Mouse (Mus musculus) limb, embryonic 15.5 days (tissue): ENCODE data around the gene Msrb3. TPM values are rescaled to one million over a fixed set of nuclear protein-coding genes. Genes with fewer than 3 reads are reported as not detected.

Source experiments
- ATAC-seq: fragments of 200-750 bp; cut with Nextera tagmentation; 2 replicates; pipeline ENCODE4 v1.8.0; 2017; ENCODE audit warnings: low read depth, moderate TSS enrichment; ENCODE audit not compliant: insufficient number of reproducible peaks, low FRiP score, low TSS enrichment
- H3K27ac ChIP-seq: fragments of 300-500 bp; sonication (generic); 2 replicates; pipeline ENCODE4 v1.5.1; 2015; ENCODE audit warnings: moderate library complexity, mild to moderate bottlenecking, inconsistent platforms
- H3K27me3 ChIP-seq: fragments of 300-500 bp; sonication (generic); 2 replicates; pipeline ENCODE4 v1.6.1; 2015; ENCODE audit warnings: inconsistent platforms
- H3K36me3 ChIP-seq: fragments of 300-500 bp; sonication (generic); 2 replicates; pipeline ENCODE4 v1.6.1; 2015; ENCODE audit warnings: inconsistent platforms
- H3K4me1 ChIP-seq: fragments of 300-500 bp; sonication (generic); 2 replicates; pipeline ENCODE4 v1.6.1; 2015; ENCODE audit warnings: inconsistent platforms
- H3K4me2 ChIP-seq: fragments of 300-500 bp; sonication (generic); 2 replicates; pipeline ENCODE4 v1.6.1; 2015; ENCODE audit warnings: mild to moderate bottlenecking, inconsistent platforms
- H3K4me3 ChIP-seq: fragments of 300-500 bp; sonication (generic); 2 replicates; pipeline ENCODE4 v1.5.1; 2015; ENCODE audit warnings: mild to moderate bottlenecking, inconsistent platforms
- H3K9ac ChIP-seq: fragments of 300-500 bp; sonication (generic); 2 replicates; pipeline ENCODE4 v1.6.1; 2015; ENCODE audit warnings: inconsistent platforms
- H3K9me3 ChIP-seq: fragments of 300-500 bp; sonication (generic); 2 replicates; pipeline ENCODE4 v1.6.1; 2016; ENCODE audit warnings: inconsistent platforms
- WGBS: fragments of 180-500 bp; shearing (Covaris S2); methylation state at CpG from one replicate; pipeline ENCODE4 v1.1.7; 2015; 5-methylcytosine and 5-hydroxymethylcytosine counted together
- polyA plus RNA-seq: library from polyadenylated mRNA; unstranded; fragments of >200 nt; fragmentation: Nextera tagmentation; extraction: Ambion mirVana; gene quantifications from 2 replicates; pipeline ENCODE4 v1.2.1, GENCODE M21; 2015

Msrb3 gene
- polyA plus RNA-seq, 1 experiment from 2014 or later, result 16.9 TPM

GRCm38 (mm10) chr10:120875672-120876463 lies 23.0 kb downstream of the Msrb3 start:
- Histone ChIP-seq H3K27me3 (no peaks in the 10 kb centered on the region), H3K4me1 (peaks cover 43% of the 10 kb centered on the region), H3K36me3 (no peaks in the 10 kb centered on the region), H3K9ac (no peak overlapping the region), H3K4me2 (peak overlapping the region; percentile 36), H3K9me3 (no peaks in the 10 kb centered on the region), H3K27ac (peak overlapping the region; percentile 71), H3K4me3 (0 out of 2 replicates have a peak overlapping the region, but pooled peaks have one; percentile 10)
- WGBS, result 21% methylated on average over 26 of the region's 26 CpGs
- peak; percentile 76; the same call in 1 of the 2 replicates for ATAC-seq

GRCm38 (mm10) chr10:120874261-120874660 lies 24.6 kb downstream of the Msrb3 start:
- no peak overlapping the region for H3K27ac ChIP-seq
- H3K4me3 ChIP-seq, result no peak overlapping the region
- peaks cover 43% of the 10 kb centered on the region for H3K4me1 ChIP-seq
- no peak overlapping the region for H3K4me2 ChIP-seq
- 36% methylated on average over 12 of the region's 12 CpGs for WGBS
- no peak for ATAC-seq
- 0 out of 2 replicates have a peak, but pooled peaks cover 4% of the 10 kb centered on the region for H3K27me3 ChIP-seq
- no peaks in the 10 kb centered on the region for H3K9me3 ChIP-seq
- H3K9ac ChIP-seq, result no peak overlapping the region
- no peaks in the 10 kb centered on the region for H3K36me3 ChIP-seq

- H3K9ac ChIP-seq, result no peak overlapping the region
- H3K9me3 ChIP-seq, result no peaks in the 10 kb centered on the region
- no peak overlapping the region for H3K27ac ChIP-seq
- 0 out of 2 replicates have a peak, but pooled peaks cover 4% of the 10 kb centered on the region for H3K27me3 ChIP-seq
- H3K4me3 ChIP-seq, result no peak overlapping the region
- H3K36me3 ChIP-seq, result no peaks in the 10 kb centered on the region
- WGBS, result 37% methylated on average over 8 of the region's 8 CpGs
- no peak overlapping the region for H3K4me2 ChIP-seq
- peaks cover 43% of the 10 kb centered on the region for H3K4me1 ChIP-seq
- no peak for ATAC-seq
Measured at GRCm38 (mm10) chr10:120873646-120874201, 25.2 kb downstream of the Msrb3 start.

GRCm38 (mm10) chr10:120872483-120872862 lies 26.4 kb downstream of the Msrb3 start:
- H3K4me1 ChIP-seq, result peaks cover 43% of the 10 kb centered on the region

GRCm38 (mm10) chr10:120871630-120872482 lies 27.0 kb downstream of the Msrb3 start:
- H3K4me3 ChIP-seq, result peak overlapping the region; percentile 29
- H3K4me2 ChIP-seq, result peak overlapping the region; percentile 51
- H3K27me3 ChIP-seq, result 0 out of 2 replicates have a peak, but pooled peaks cover 4% of the 10 kb centered on the region
- no peak overlapping the region for H3K27ac ChIP-seq
- no peaks in the 10 kb centered on the region for H3K36me3 ChIP-seq
- WGBS, result 30% methylated on average over 22 of the region's 22 CpGs
- peaks cover 41% of the 10 kb centered on the region for H3K4me1 ChIP-seq
- no peak for ATAC-seq
- H3K9ac ChIP-seq, result no peak overlapping the region
- H3K9me3 ChIP-seq, result no peaks in the 10 kb centered on the region

More at GRCm38 (mm10) chr10:120872483-120872862, 26.4 kb downstream of the Msrb3 start:
- Histone ChIP-seq H3K9me3 (no peaks in the 10 kb centered on the region), H3K36me3 (no peaks in the 10 kb centered on the region), H3K27me3 (0 out of 2 replicates have a peak, but pooled peaks cover 4% of the 10 kb centered on the region), H3K4me3 (peak overlapping the region; percentile 29), H3K9ac (no peak overlapping the region), H3K4me2 (peak overlapping the region; percentile 51), H3K27ac (no peak overlapping the region)
- under 1% methylated on average over 13 of the region's 13 CpGs for WGBS
- no peak for ATAC-seq

- Histone ChIP-seq H3K9ac (no peak overlapping the region), H3K36me3 (no peaks in the 10 kb centered on the region), H3K27me3 (0 out of 2 replicates have a peak, but pooled peaks cover 4% of the 10 kb centered on the region), H3K4me3 (no peak overlapping the region), H3K4me2 (no peak overlapping the region), H3K9me3 (no peaks in the 10 kb centered on the region), H3K4me1 (peaks cover 35% of the 10 kb centered on the region), H3K27ac (no peak overlapping the region)
- no peak for ATAC-seq
- 66% methylated on average over 14 of the region's 14 CpGs for WGBS
Measured at GRCm38 (mm10) chr10:120871096-120871495, 27.8 kb downstream of the Msrb3 start.

- Histone ChIP-seq H3K4me2 (no peak overlapping the region), H3K4me3 (no peak overlapping the region), H3K27ac (no peak overlapping the region), H3K27me3 (0 out of 2 replicates have a peak, but pooled peaks cover 4% of the 10 kb centered on the region), H3K9ac (no peak overlapping the region), H3K36me3 (no peaks in the 10 kb centered on the region), H3K4me1 (peaks cover 26% of the 10 kb centered on the region), H3K9me3 (no peaks in the 10 kb centered on the region)
- 84% methylated on average over 22 of the region's 22 CpGs for WGBS
- no peak for ATAC-seq
Measured at GRCm38 (mm10) chr10:120869241-120869775, 29.6 kb downstream of the Msrb3 start.

- Histone ChIP-seq H3K9me3 (no peaks in the 10 kb centered on the region), H3K4me2 (no peak overlapping the region), H3K27ac (no peak overlapping the region), H3K36me3 (no peaks in the 10 kb centered on the region), H3K4me3 (no peak overlapping the region), H3K27me3 (no peaks in the 10 kb centered on the region), H3K9ac (no peak overlapping the region), H3K4me1 (peaks cover 4% of the 10 kb centered on the region; the same call in 1 of the 2 replicates)
- 10% methylated on average over 9 of the region's 9 CpGs for WGBS
- ATAC-seq, result 0 out of 2 replicates have a peak, but pooled peaks have one; percentile 44
Measured at GRCm38 (mm10) chr10:120864446-120864845, 34.5 kb downstream of the Msrb3 start.

GRCm38 (mm10) chr10:120861674-120862073 lies 37.2 kb downstream of the Msrb3 start:
- Histone ChIP-seq H3K9ac (no peak overlapping the region), H3K27me3 (no peaks in the 10 kb centered on the region), H3K27ac (no peak overlapping the region), H3K4me1 (peaks cover 24% of the 10 kb centered on the region), H3K4me2 (no peak overlapping the region), H3K36me3 (no peaks in the 10 kb centered on the region), H3K4me3 (no peak overlapping the region), H3K9me3 (no peaks in the 10 kb centered on the region)
- 93% methylated on average over 12 of the region's 12 CpGs for WGBS
- ATAC-seq, result no peak

GRCm38 (mm10) chr10:120861194-120861593 lies 37.7 kb downstream of the Msrb3 start:
- H3K27me3 ChIP-seq, result no peaks in the 10 kb centered on the region
- no peak overlapping the region for H3K27ac ChIP-seq
- no peak overlapping the region for H3K4me3 ChIP-seq
- H3K36me3 ChIP-seq, result no peaks in the 10 kb centered on the region
- no peak overlapping the region for H3K4me2 ChIP-seq
- no peaks in the 10 kb centered on the region for H3K9me3 ChIP-seq
- ATAC-seq, result no peak
- no peak overlapping the region for H3K9ac ChIP-seq
- 82% methylated on average over 3 of the region's 3 CpGs for WGBS
- peaks cover 24% of the 10 kb centered on the region for H3K4me1 ChIP-seq

GRCm38 (mm10) chr10:120857531-120858001 lies 41.3 kb downstream of the Msrb3 start:
- H3K36me3 ChIP-seq, result no peaks in the 10 kb centered on the region
- no peaks in the 10 kb centered on the region for H3K9me3 ChIP-seq
- H3K27ac ChIP-seq, result peak overlapping the region; percentile 47
- peak; percentile 67; the same call in 1 of the 2 replicates for ATAC-seq
- H3K4me1 ChIP-seq, result peaks cover 43% of the 10 kb centered on the region
- WGBS, result 30% methylated on average over 13 of the region's 13 CpGs
- H3K9ac ChIP-seq, result no peak overlapping the region
- H3K4me3 ChIP-seq, result peak overlapping the region; percentile 18
- H3K4me2 ChIP-seq, result peak overlapping the region; percentile 26
- H3K27me3 ChIP-seq, result no peaks in the 10 kb centered on the region
